Comparison of ENCODE assay signal across 16 mouse cellular contexts in genomic region chr15:22548711-22549271, GRCm38 (mm10). TPM values are rescaled to one million over a fixed set of nuclear protein-coding genes. Genes with fewer than 3 reads are reported as not detected.
DNase-seq lines count a peak whose midpoint lies in the region; ATAC-seq and TF ChIP-seq lines count a peak whose summit lies in the region.
"Had no signal": no experiment of that assay in that cellular context is flagged by ENCODE, and none has a peak within 500 bp of the region (broad histone marks: within the 10 kb centered on the region; RNA-seq: fewer than 3 reads in every experiment).

Gene Cdh18, plus strand, starts transcription at chr15:22549022.

- no peak for DNase-seq in layer of hippocampus, adult 8-10 months (ENCODE audit: low spot score in 2 of 2)
- DNase-seq in layer of hippocampus, adult 9-11 months: no peak
- peak; percentile 37 for DNase-seq in midbrain, embryonic 14.5 days
- no peak for DNase-seq in lung, adult 18-20 months
- no peak for DNase-seq in heart, postnatal 4 days
- DNase-seq: cerebellum, adult 8-10 months; heart, adult 18-20 months; kidney, postnatal 10 days; liver, postnatal 0 days; thymus, postnatal 36 days had no signal

- no peak for TF ChIP-seq POLR2A in cortical plate, adult 2 months (IDR thresholded peaks at IDR 0.05; ENCODE audit: extremely low read depth, insufficient read depth, low read length)

- ATAC-seq in hindbrain, embryonic 16.5 days: peak; percentile 71; the same call in 1 of the 2 replicates
- 0 out of 2 replicates have a peak, but pooled peaks have one; percentile 14 for ATAC-seq in midbrain, embryonic 14.5 days (ENCODE audit: low FRiP score, low TSS enrichment)
- ATAC-seq: intestine, embryonic 16.5 days; liver, postnatal 0 days had no signal

- no peak within 1 kb of the TSS; the same call in 1 of the 2 replicates for H3K27ac ChIP-seq in cortical plate, adult 2 months (ENCODE audit: insufficient read depth, low read length)
- no peak within 1 kb of the TSS for H3K27ac ChIP-seq in hindbrain, embryonic 16.5 days (ENCODE audit: low read depth, low read length)
- no peak within 1 kb of the TSS for H3K27ac ChIP-seq in midbrain, embryonic 14.5 days (replicated peaks; ENCODE audit: low read depth, low read length)
- H3K27ac ChIP-seq: limb, embryonic 13.5 days had no signal

- no peaks in the 10 kb centered on the region for H3K27me3 ChIP-seq in hindbrain, embryonic 16.5 days (replicated peaks; ENCODE audit: control insufficient read depth, insufficient read depth, low read length)
- no peaks in the 10 kb centered on the region for H3K27me3 ChIP-seq in midbrain, embryonic 14.5 days (ENCODE audit: control insufficient read depth, insufficient read depth, low read length)
- H3K27me3 ChIP-seq: limb, embryonic 13.5 days had no signal

- no peaks in the 10 kb centered on the region for H3K36me3 ChIP-seq in hindbrain, embryonic 16.5 days (ENCODE audit: control insufficient read depth, insufficient read depth, low read length)
- no peaks in the 10 kb centered on the region for H3K36me3 ChIP-seq in midbrain, embryonic 14.5 days (ENCODE audit: control insufficient read depth, insufficient read depth, low read length)
- H3K36me3 ChIP-seq: limb, embryonic 13.5 days had no signal

- no peaks in the 10 kb centered on the region for H3K9me3 ChIP-seq in hindbrain, embryonic 16.5 days (ENCODE audit: control insufficient read depth, low read length)
- no peaks in the 10 kb centered on the region for H3K9me3 ChIP-seq in midbrain, embryonic 14.5 days (ENCODE audit: control insufficient read depth, low read length)
- H3K9me3 ChIP-seq: limb, embryonic 13.5 days had no signal

- peak within 1 kb of the TSS; percentile 29 for H3K4me3 ChIP-seq in cortical plate, adult 2 months (ENCODE audit: insufficient read depth, low read length)
- peak within 1 kb of the TSS; percentile 2 for H3K4me3 ChIP-seq in hindbrain, embryonic 16.5 days (ENCODE audit: low read length)
- H3K4me3 ChIP-seq in midbrain, embryonic 14.5 days (replicated peaks; ENCODE audit: low read depth, low read length): no peak within 1 kb of the TSS
- H3K4me3 ChIP-seq: erythroblast, embryonic 14.5 days; limb, embryonic 13.5 days; myocyte had no signal

- 42% methylated on average over 5 of the region's 5 CpGs for WGBS in hindbrain, embryonic 16.5 days
- WGBS in midbrain, embryonic 14.5 days: 42% methylated on average over 5 of the region's 5 CpGs

- H3K9ac ChIP-seq in hindbrain, embryonic 16.5 days (ENCODE audit: low read depth, low read length): no peak within 1 kb of the TSS; the same call in 1 of the 2 replicates
- no peak within 1 kb of the TSS for H3K9ac ChIP-seq in midbrain, embryonic 14.5 days (replicated peaks; ENCODE audit: low read length)
- H3K9ac ChIP-seq: limb, embryonic 13.5 days; liver, postnatal 0 days had no signal

- no peak for TF ChIP-seq CTCF in cortical plate, adult 2 months (IDR thresholded peaks at IDR 0.05; ENCODE audit: extremely low read depth, insufficient read depth, low read length)

- no peaks in the 10 kb centered on the region for H3K4me1 ChIP-seq in cortical plate, adult 2 months (ENCODE audit: control insufficient read depth, insufficient read depth, low read length)
- H3K4me1 ChIP-seq in hindbrain, embryonic 16.5 days (ENCODE audit: control insufficient read depth, insufficient read depth, low read depth, low read length): no peaks in the 10 kb centered on the region
- no peaks in the 10 kb centered on the region for H3K4me1 ChIP-seq in midbrain, embryonic 14.5 days (ENCODE audit: control insufficient read depth, insufficient read depth, low read length)
- H3K4me1 ChIP-seq: limb, embryonic 13.5 days had no signal

- peak within 1 kb of the TSS; percentile 27 for H3K4me2 ChIP-seq in hindbrain, embryonic 16.5 days (ENCODE audit: low read length)
- H3K4me2 ChIP-seq in midbrain, embryonic 14.5 days (ENCODE audit: low read length): peak within 1 kb of the TSS; percentile 17; the same call in 1 of the 2 replicates
- H3K4me2 ChIP-seq: limb, embryonic 13.5 days had no signal

RNA-seq across cellular contexts. Expression of gene Cdh18, which starts in this region (rescaled TPM):
- 10 to 100 TPM; 12.5 to 14.4 (median 13.5) TPM for total RNA-seq in layer of hippocampus, adult 8-10 months (2022)
- 13.0 and 14.0 TPM in 2 replicates for polyA plus RNA-seq in cortical plate, adult 2 months (2012; rRNA removed)
- 10.6 and 13.2 TPM in 2 replicates for polyA plus RNA-seq in hindbrain, embryonic 16.5 days (2015; fragmentation: Nextera tagmentation; extraction: Ambion mirVana)
- 8.9 and 9.7 TPM in 2 replicates for polyA plus RNA-seq in midbrain, embryonic 14.5 days (2014; fragmentation: Nextera tagmentation; extraction: Ambion mirVana)
- total RNA-seq in heart, postnatal 4 days (2021): under 1 TPM; 0.21 to 0.23 TPM
- total RNA-seq: heart, adult 18-20 months had no signal
- polyA plus RNA-seq: erythroblast, embryonic 14.5 days; liver, postnatal 0 days had no signal

Comparison
In these comparisons a context has a peak if more than half of its experiments do, and no peak if none do; other contexts are left out.
1. RNA of gene Cdh18 (total RNA-seq): 12.5 to 14.4 TPM in layer of hippocampus, adult 8-10 months; 0.21 to 0.23 TPM in heart, postnatal 4 days; every median in the first group is over 10 times any median in the second.